ENCODE assay signal across 7 mouse cellular contexts in genomic region chr15:84639451-84640136, GRCm38 (mm10). TPM values are rescaled to one million over a fixed set of nuclear protein-coding genes. Genes with fewer than 3 reads are reported as not detected.
DNase-seq lines count a peak whose midpoint lies in the region; ATAC-seq lines count a peak whose summit lies in the region.

No protein-coding gene starts in this region.

- intact Hi-C loops in gastrocnemius, postnatal 14 days (cut with DNase I; ENCODE audit: low total_unique reads) = loop anchor here (5.0 kb wide), 1 partner anchor 652 kb away; no protein-coding TSS in a partner anchor

- peak overlapping the region; percentile 78 for H3K27ac ChIP-seq in intestine, embryonic 14.5 days (ENCODE audit: low read depth)
- H3K27ac ChIP-seq in liver, embryonic 11.5 days (ENCODE audit: low read depth, low read length) = peak overlapping the region; percentile 64; the same call in 1 of the 2 replicates
- H3K27ac ChIP-seq in stomach, embryonic 16.5 days (ENCODE audit: low read length) = peak overlapping the region; percentile 64

- no peaks in the 10 kb centered on the region for H3K9me3 ChIP-seq in intestine, embryonic 14.5 days (ENCODE audit: control insufficient read depth, low read length)
- H3K9me3 ChIP-seq in liver, embryonic 11.5 days (ENCODE audit: control insufficient read depth, low read length) = no peaks in the 10 kb centered on the region
- H3K9me3 ChIP-seq in stomach, embryonic 16.5 days (replicated peaks; ENCODE audit: control insufficient read depth, low read length) = no peaks in the 10 kb centered on the region

- H3K36me3 ChIP-seq in intestine, embryonic 14.5 days (ENCODE audit: control insufficient read depth, insufficient read depth, low read length) = no peaks in the 10 kb centered on the region
- no peaks in the 10 kb centered on the region for H3K36me3 ChIP-seq in liver, embryonic 11.5 days (ENCODE audit: control insufficient read depth, insufficient read depth, low read length)
- no peaks in the 10 kb centered on the region for H3K36me3 ChIP-seq in stomach, embryonic 16.5 days (ENCODE audit: control insufficient read depth, insufficient read depth, low read length)

- H3K4me1 ChIP-seq in intestine, embryonic 14.5 days (replicated peaks; ENCODE audit: control insufficient read depth, insufficient read depth, low read length) = peaks cover 25% of the 10 kb centered on the region
- H3K4me1 ChIP-seq in liver, embryonic 11.5 days (replicated peaks; ENCODE audit: control insufficient read depth, insufficient read depth, low read length) = peaks cover 11% of the 10 kb centered on the region
- peaks cover 17% of the 10 kb centered on the region for H3K4me1 ChIP-seq in stomach, embryonic 16.5 days (ENCODE audit: control insufficient read depth, insufficient read depth, low read length)

- H3K27me3 ChIP-seq in intestine, embryonic 14.5 days (replicated peaks; ENCODE audit: control insufficient read depth, insufficient read depth, low read length) = no peaks in the 10 kb centered on the region
- H3K27me3 ChIP-seq in liver, embryonic 11.5 days (replicated peaks; ENCODE audit: control insufficient read depth, insufficient read depth, low read length) = no peaks in the 10 kb centered on the region
- H3K27me3 ChIP-seq in stomach, embryonic 16.5 days (ENCODE audit: control insufficient read depth, insufficient read depth, low read length) = no peaks in the 10 kb centered on the region

- ATAC-seq in intestine, embryonic 14.5 days (replicated peaks; ENCODE audit: low FRiP score, low TSS enrichment, low read depth) = peak; percentile 70
- ATAC-seq in liver, embryonic 11.5 days (replicated peaks; ENCODE audit: low FRiP score) = 0 out of 2 replicates have a peak, but pooled peaks have one; percentile 49
- peak; percentile 78; the same call in 1 of the 2 replicates for ATAC-seq in stomach, embryonic 16.5 days (ENCODE audit: insufficient read depth, low FRiP score)
- no peak for ATAC-seq in cerebellum, adult (ENCODE audit: insufficient number of reproducible peaks, low FRiP score, low TSS enrichment)

- no peak overlapping the region for H3K4me2 ChIP-seq in intestine, embryonic 14.5 days (ENCODE audit: low read length)
- no peak overlapping the region for H3K4me2 ChIP-seq in liver, embryonic 11.5 days
- no peak overlapping the region for H3K4me2 ChIP-seq in stomach, embryonic 16.5 days (ENCODE audit: low read depth, low read length)

- 48% methylated on average over 6 of the region's 6 CpGs for WGBS in intestine, embryonic 14.5 days
- WGBS in liver, embryonic 11.5 days = 45% methylated on average over 6 of the region's 6 CpGs
- 51% methylated on average over 6 of the region's 6 CpGs for WGBS in stomach, embryonic 16.5 days

- peak; percentile 51 for DNase-seq in right cerebral cortex, adult 18-20 months
- no peak for DNase-seq in right cerebral cortex, adult 2 months (ENCODE audit: low spot score in 2 of 2)
- DNase-seq in gastrocnemius, postnatal 14 days = peak; percentile 69
- DNase-seq in intestine, embryonic 14.5 days (ENCODE audit: low spot score) = no peak
- DNase-seq in liver, embryonic 11.5 days (ENCODE audit: low spot score) = no peak

- H3K4me3 ChIP-seq in intestine, embryonic 14.5 days (ENCODE audit: low read depth, low read length) = no peak overlapping the region
- no peak overlapping the region for H3K4me3 ChIP-seq in liver, embryonic 11.5 days (ENCODE audit: low read depth, low read length)
- H3K4me3 ChIP-seq in stomach, embryonic 16.5 days (replicated peaks; ENCODE audit: low read length) = no peak overlapping the region

- H3K9ac ChIP-seq in intestine, embryonic 14.5 days (ENCODE audit: low read length) = peak overlapping the region; percentile 11; the same call in 1 of the 2 replicates
- no peak overlapping the region for H3K9ac ChIP-seq in liver, embryonic 11.5 days (ENCODE audit: low read depth, low read length)
- no peak overlapping the region for H3K9ac ChIP-seq in stomach, embryonic 16.5 days (ENCODE audit: low read length)

RNA-seq across cellular contexts. Expression of gene Prr5, which starts 29.8 kb away (rescaled TPM):
- total RNA-seq in gastrocnemius, postnatal 14 days (2021) = 1 to 10 TPM; 7.3 to 8.5 TPM
- 40.8 and 43.7 TPM in 2 replicates for polyA plus RNA-seq in intestine, embryonic 14.5 days (2014; fragmentation: Nextera tagmentation; extraction: Ambion mirVana)
- 17.7 and 20.4 TPM in 2 replicates for polyA plus RNA-seq in liver, embryonic 11.5 days (2014; fragmentation: Nextera tagmentation; extraction: Ambion mirVana)
- polyA plus RNA-seq in stomach, embryonic 16.5 days (2015; fragmentation: Nextera tagmentation; extraction: Ambion mirVana) = 29.8 and 31.1 TPM in 2 replicates

Comparison
In these comparisons a context has a peak if more than half of its experiments do, and no peak if none do; other contexts are left out.
1. DNase-seq: peak in right cerebral cortex, adult 18-20 months (single experiment) and gastrocnemius, postnatal 14 days (single experiment); none in right cerebral cortex, adult 2 months (0 of 2), intestine, embryonic 14.5 days (single experiment) and liver, embryonic 11.5 days (single experiment).
2. Peak in every context shown above with its lines, with median percentiles within 50 percentile points of each other: H3K27ac ChIP-seq.